Mouse (Mus musculus) myocyte (in vitro differentiated cells): Measurements from ENCODE around the gene Sbf2. TPM values are rescaled to one million over a fixed set of nuclear protein-coding genes. Genes with fewer than 3 reads are reported as not detected.

Experiments used
- H3K27me3 ChIP-seq: one replicate; pipeline ENCODE4 v1.6.1; 2011; ENCODE audit not compliant: control insufficient read depth, insufficient read depth, insufficient read length
- H3K36me3 ChIP-seq: one replicate; pipeline ENCODE4 v1.6.1; 2011; ENCODE audit not compliant: control insufficient read depth, insufficient read depth
- H3K4me2 ChIP-seq: one replicate; pipeline ENCODE4 v1.6.1; 2011; ENCODE audit warnings: low read depth, control low read depth
- H3K4me3 ChIP-seq: one replicate; pipeline ENCODE4 v1.5.1; 2011; ENCODE audit warnings: mild to moderate bottlenecking, control low read depth, moderate library complexity
- H3K79me2 ChIP-seq: one replicate; pipeline ENCODE4 v1.6.1; 2011; ENCODE audit not compliant: control insufficient read depth, insufficient read depth
- H3ac ChIP-seq: one replicate; pipeline ENCODE4 v1.6.1; 2011; ENCODE audit not compliant: control insufficient read depth, insufficient read length
- CEBPB ChIP-seq: IDR thresholded peaks from 2 replicates; pipeline ENCODE4 v1.6.1; 2011; ENCODE audit warnings: mild to moderate bottlenecking, moderate library complexity; ENCODE audit not compliant: poor library complexity, insufficient read depth, severe bottlenecking
- E2F4 ChIP-seq: IDR thresholded peaks from one replicate; pipeline ENCODE4 v1.6.1; 2011; ENCODE audit warnings: mild to moderate bottlenecking, control low read depth, moderate library complexity; ENCODE audit not compliant: insufficient read depth
- MAX ChIP-seq: IDR thresholded peaks from one replicate; pipeline ENCODE4 v1.6.1; 2011; ENCODE audit warnings: low read depth, mild to moderate bottlenecking, control low read depth
- MYOD1 ChIP-seq, 3 experiments: IDR thresholded peaks; one replicate each; pipeline ENCODE4 v1.6.1; 2011; ENCODE audit warnings: control low read depth in 2 of 3, low read depth in 2 of 3, mild to moderate bottlenecking in 2 of 3, moderate library complexity in 1 of 3; ENCODE audit not compliant: insufficient read length in 2 of 3, control insufficient read depth in 1 of 3
- MYOG ChIP-seq, 3 experiments: IDR thresholded peaks; one replicate each; pipeline ENCODE4 v1.6.1; 2011; ENCODE audit warnings: control low read depth in 2 of 3, low read depth in 2 of 3, mild to moderate bottlenecking in 2 of 3; ENCODE audit not compliant: insufficient read length in 2 of 3, control insufficient read depth in 1 of 3, insufficient read depth in 1 of 3
- POLR2A ChIP-seq: IDR thresholded peaks from one replicate; pipeline ENCODE4 v1.6.1; 2011; ENCODE audit warnings: low read depth, mild to moderate bottlenecking, control low read depth, moderate library complexity; ENCODE audit not compliant: insufficient read length
- POLR2AphosphoS2 ChIP-seq: IDR thresholded peaks from one replicate; pipeline ENCODE4 v1.6.1; 2011; ENCODE audit warnings: low read depth, control low read depth; ENCODE audit not compliant: insufficient read length
- REST ChIP-seq: IDR thresholded peaks from one replicate; pipeline ENCODE4 v1.6.1; 2011; ENCODE audit warnings: mild to moderate bottlenecking, control low read depth, moderate library complexity; ENCODE audit not compliant: insufficient read depth, insufficient read length
- SRF ChIP-seq: IDR thresholded peaks from one replicate; pipeline ENCODE4 v1.6.1; 2011; ENCODE audit warnings: low read depth; ENCODE audit not compliant: control insufficient read depth, insufficient read length
- TCF12 ChIP-seq: IDR thresholded peaks from one replicate; pipeline ENCODE4 v1.6.1; 2011; ENCODE audit warnings: mild to moderate bottlenecking, control low read depth; ENCODE audit not compliant: poor library complexity, insufficient read depth, severe bottlenecking
- TCF3 ChIP-seq: IDR thresholded peaks from one replicate; pipeline ENCODE4 v1.6.1; 2011; ENCODE audit warnings: low read depth, control low read depth; ENCODE audit not compliant: insufficient read length
- USF1 ChIP-seq: IDR thresholded peaks from one replicate; pipeline ENCODE4 v1.6.1; 2011; ENCODE audit warnings: low read depth, mild to moderate bottlenecking, control low read depth, moderate library complexity
- polyA plus RNA-seq: library from polyadenylated mRNA; unstranded; fragments of >200 nt; fragmentation: generic; extraction: Trizol; gene quantifications from one replicate; pipeline ENCODE4 v1.2.1, GENCODE M21; 2012; ENCODE audit warnings: missing spikeins

Gene Sbf2
- polyA plus RNA-seq, 1 experiment = 11.3 TPM

GRCm38 (mm10) chr7:110514131-110514530 is 100.6 kb downstream of the Sbf2 start:
- H3ac ChIP-seq = no peak overlapping the region
- H3K4me2 ChIP-seq = no peak overlapping the region
- H3K4me3 ChIP-seq = no peak overlapping the region
- H3K36me3 ChIP-seq = no peaks in the 10 kb centered on the region
- H3K27me3 ChIP-seq = no peaks in the 10 kb centered on the region
- H3K79me2 ChIP-seq = peaks cover 6% of the 10 kb centered on the region
- no peak for TF ChIP-seq POLR2A
- no peak for TF ChIP-seq MYOG (IDR thresholded peaks at IDR 0.05; ENCODE audit: control insufficient read depth in 1 of 3, insufficient read depth in 1 of 3, insufficient read length in 2 of 3, low read depth in 2 of 3)
- TF ChIP-seq SRF = no peak
- no peak for TF ChIP-seq CEBPB
- TF ChIP-seq MAX = no peak
- TF ChIP-seq POLR2AphosphoS2 = no peak
- no peak for TF ChIP-seq REST
- no peak for TF ChIP-seq TCF3
- no peak for TF ChIP-seq USF1
- TF ChIP-seq MYOD1 (IDR thresholded peaks at IDR 0.05; ENCODE audit: control insufficient read depth in 1 of 3, insufficient read length in 2 of 3, low read depth in 2 of 3) = no peak
- TF ChIP-seq E2F4 = no peak
- TF ChIP-seq TCF12 = no peak

- Histone ChIP-seq H3K27me3 (no peaks in the 10 kb centered on the region), H3K4me2 (no peak overlapping the region), H3K4me3 (no peak overlapping the region), H3K36me3 (no peaks in the 10 kb centered on the region), H3ac (no peak overlapping the region), H3K79me2 (no peaks in the 10 kb centered on the region)
- TF ChIP-seq POLR2A (no peak), E2F4 (no peak), SRF (no peak), CEBPB (no peak), MAX (no peak), MYOD1 (IDR thresholded peaks at IDR 0.05; ENCODE audit: control insufficient read depth in 1 of 3, insufficient read length in 2 of 3, low read depth in 2 of 3) (no peak), REST (no peak), TCF12 (no peak), MYOG (IDR thresholded peaks at IDR 0.05; ENCODE audit: control insufficient read depth in 1 of 3, insufficient read depth in 1 of 3, insufficient read length in 2 of 3, low read depth in 2 of 3) (no peak), TCF3 (no peak), POLR2AphosphoS2 (no peak), USF1 (no peak)
These were observed 116.1 kb downstream of the Sbf2 start for GRCm38 (mm10) chr7:110498653-110499052.

- H3ac ChIP-seq = no peak overlapping the region
- H3K4me2 ChIP-seq = no peak overlapping the region
- H3K36me3 ChIP-seq = no peaks in the 10 kb centered on the region
- H3K4me3 ChIP-seq = no peak overlapping the region
- no peaks in the 10 kb centered on the region for H3K79me2 ChIP-seq
- H3K27me3 ChIP-seq = no peaks in the 10 kb centered on the region
- TF ChIP-seq POLR2AphosphoS2 (no peak), TCF12 (no peak), E2F4 (no peak), POLR2A (no peak), MYOG (IDR thresholded peaks at IDR 0.05; ENCODE audit: control insufficient read depth in 1 of 3, insufficient read depth in 1 of 3, insufficient read length in 2 of 3, low read depth in 2 of 3) (no peak), CEBPB (no peak), MAX (no peak), MYOD1 (IDR thresholded peaks at IDR 0.05; ENCODE audit: control insufficient read depth in 1 of 3, insufficient read length in 2 of 3, low read depth in 2 of 3) (no peak), USF1 (no peak)
These were observed 123.7 kb downstream of the Sbf2 start for GRCm38 (mm10) chr7:110491038-110491437.

- Histone ChIP-seq H3K27me3 (no peaks in the 10 kb centered on the region), H3K4me2 (no peak overlapping the region), H3K36me3 (peaks cover 6% of the 10 kb centered on the region), H3K4me3 (no peak overlapping the region), H3ac (no peak overlapping the region), H3K79me2 (no peaks in the 10 kb centered on the region)
- no peak for TF ChIP-seq REST
These were observed 129.7 kb downstream of the Sbf2 start for GRCm38 (mm10) chr7:110485051-110485450.

- no peak overlapping the region for H3K4me3 ChIP-seq
- TF ChIP-seq MYOG (IDR thresholded peaks at IDR 0.05; ENCODE audit: control insufficient read depth in 1 of 3, insufficient read depth in 1 of 3, insufficient read length in 2 of 3, low read depth in 2 of 3) (no peak), CEBPB (no peak)
- no peaks in the 10 kb centered on the region for H3K79me2 ChIP-seq
- no peaks in the 10 kb centered on the region for H3K36me3 ChIP-seq
- no peak overlapping the region for H3K4me2 ChIP-seq
- H3K27me3 ChIP-seq = no peaks in the 10 kb centered on the region
- no peak overlapping the region for H3ac ChIP-seq
These were observed 143.7 kb downstream of the Sbf2 start for GRCm38 (mm10) chr7:110470987-110471386.

GRCm38 (mm10) chr7:110463471-110463870 is 151.3 kb downstream of the Sbf2 start:
- no peak overlapping the region for H3K4me3 ChIP-seq
- H3ac ChIP-seq = no peak overlapping the region
- H3K36me3 ChIP-seq = no peaks in the 10 kb centered on the region
- H3K4me2 ChIP-seq = no peak overlapping the region
- H3K27me3 ChIP-seq = no peaks in the 10 kb centered on the region
- no peak for TF ChIP-seq USF1
- no peak for TF ChIP-seq POLR2A
- no peak for TF ChIP-seq TCF3
- TF ChIP-seq MAX = no peak
- no peak for TF ChIP-seq POLR2AphosphoS2
- TF ChIP-seq MYOG (IDR thresholded peaks at IDR 0.05; ENCODE audit: control insufficient read depth in 1 of 3, insufficient read depth in 1 of 3, insufficient read length in 2 of 3, low read depth in 2 of 3) = no peak
- no peak for TF ChIP-seq TCF12
- TF ChIP-seq REST = no peak
- no peak for TF ChIP-seq SRF
- TF ChIP-seq E2F4 = no peak
- no peak for TF ChIP-seq MYOD1 (IDR thresholded peaks at IDR 0.05; ENCODE audit: control insufficient read depth in 1 of 3, insufficient read length in 2 of 3, low read depth in 2 of 3)
- TF ChIP-seq CEBPB = no peak
- no peaks in the 10 kb centered on the region for H3K79me2 ChIP-seq
